Mouse (Mus musculus) G1E (cell line): ENCODE measurements at regions not wholly inside any gene's neighbourhood (a gene's known extent, or its start where the extent isn't known, plus 50 kb on each side); places are given as distances from the start of the nearest gene placed in this dataset.

Source experiments
- CTCF ChIP-seq: IDR thresholded peaks from 2 replicates; pipeline ENCODE4 v1.5.1; 2012; ENCODE audit warnings: low read depth, low read length, inconsistent platforms, mixed read lengths
- GATA1 ChIP-seq: IDR thresholded peaks from 2 replicates; pipeline ENCODE4 v1.6.1; 2012; ENCODE audit warnings: borderline replicate concordance, low read length, inconsistent platforms, mixed read lengths
- GATA2 ChIP-seq: IDR thresholded peaks from 2 replicates; pipeline ENCODE4 v1.6.1; 2012; ENCODE audit warnings: low read depth, low read length, inconsistent platforms, borderline replicate concordance
- POLR2AphosphoS5 ChIP-seq: IDR thresholded peaks from 2 replicates; pipeline ENCODE4 v1.6.1; 2012; ENCODE audit warnings: low read depth, low read length, inconsistent platforms; ENCODE audit not compliant: insufficient replicate concordance
- TAL1 ChIP-seq: conservative IDR thresholded peaks from 2 replicates; pipeline ENCODE4 v1.6.1; 2012; ENCODE audit warnings: low read depth, low read length, inconsistent platforms, mixed read lengths

- no peak for TF ChIP-seq CTCF
- no peak for TF ChIP-seq GATA1
- no peak for TF ChIP-seq TAL1
- TF ChIP-seq GATA2 = no peak
- no peak for TF ChIP-seq POLR2AphosphoS5
Measured at GRCm38 (mm10) chr2:148579564-148579963, 92.8 kb upstream of the Nxt1 start.
